Mouse (Mus musculus) neural tube, postnatal 0 days (tissue): Measurements from ENCODE around the gene Ncf4. TPM values are rescaled to one million over a fixed set of nuclear protein-coding genes. Genes with fewer than 3 reads are reported as not detected.

Experiments used
- microRNA-seq: library from miRNA; unstranded; fragments of <30 nt; microRNA quantifications from one replicate; pipeline ENCODE4, GENCODE M21; 2016
- polyA plus RNA-seq: library from polyadenylated mRNA; unstranded; fragments of >200 nt; fragmentation: Nextera tagmentation; extraction: Ambion mirVana; gene quantifications from 2 replicates; pipeline ENCODE4 v1.2.1, GENCODE M21; 2015

The Ncf4 gene
- polyA plus RNA-seq, result 1.8 and 2.5 TPM in 2 replicates

DNA sequence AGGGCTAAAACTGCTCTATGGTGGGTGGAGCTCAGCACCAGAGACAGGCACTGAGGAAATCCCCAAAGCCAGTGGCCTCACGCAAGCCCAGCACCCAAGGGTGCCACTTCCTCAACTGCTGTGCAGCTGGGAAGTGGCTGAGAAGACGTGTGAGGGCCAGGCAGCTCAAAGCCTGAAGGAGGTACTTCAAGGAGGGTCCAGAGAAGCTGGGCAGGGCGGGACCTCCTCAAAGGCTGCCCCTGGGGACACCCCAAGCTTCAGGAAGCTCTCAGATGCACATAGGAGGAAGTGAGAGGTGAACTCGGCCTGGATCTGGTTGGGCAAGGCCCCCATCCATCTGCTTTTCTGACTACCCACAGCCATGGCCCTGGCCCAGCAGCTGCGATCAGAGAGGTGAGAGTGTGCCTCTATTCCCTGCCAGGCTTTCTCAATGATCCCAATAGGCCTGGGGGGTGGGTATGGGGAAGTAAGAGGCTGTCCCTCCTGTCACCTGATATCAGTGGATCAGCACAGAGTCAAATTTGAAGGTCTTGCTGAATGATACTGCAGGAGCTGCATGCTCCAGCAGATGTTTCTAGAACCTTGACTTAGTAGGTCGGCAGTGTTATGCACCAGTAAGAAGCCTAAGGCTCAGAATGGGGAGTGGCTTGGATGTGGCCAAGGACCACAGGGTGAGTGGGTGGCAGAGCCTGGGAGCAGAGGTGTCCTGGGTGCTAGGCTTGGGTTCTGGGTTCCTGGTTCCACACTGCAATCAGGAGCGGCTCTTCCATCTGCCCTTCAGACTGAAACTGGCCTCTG is at the start of gene Ncf4:
Gene Ncf4 (plus strand): TSS at position 107 of the 798 bp plus-strand sequence.

DNA sequence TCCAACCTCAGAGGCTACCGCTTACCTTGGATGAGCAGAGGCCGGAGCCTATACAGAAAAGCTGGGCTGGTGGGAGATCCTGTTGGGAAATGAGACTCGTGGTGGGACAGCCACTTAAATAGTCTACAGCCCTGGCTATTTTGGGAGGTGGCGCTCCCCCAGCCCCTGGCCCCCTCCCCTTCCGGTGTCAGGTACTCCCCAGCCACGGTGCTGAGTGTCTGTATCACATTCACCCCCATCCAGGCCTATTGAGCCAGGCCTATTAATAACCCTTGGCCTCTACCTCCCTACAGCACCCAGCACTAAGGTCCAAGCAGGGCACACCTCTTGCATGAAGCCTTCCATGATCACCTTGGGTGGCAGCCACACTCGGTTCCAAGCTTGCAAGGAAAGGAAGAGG is 38.3 kb upstream of the Ncf4 start, which contains the start of gene Pvalb:
Gene Pvalb (minus strand): TSS at position 89 of the 400 bp plus-strand sequence.

DNA sequence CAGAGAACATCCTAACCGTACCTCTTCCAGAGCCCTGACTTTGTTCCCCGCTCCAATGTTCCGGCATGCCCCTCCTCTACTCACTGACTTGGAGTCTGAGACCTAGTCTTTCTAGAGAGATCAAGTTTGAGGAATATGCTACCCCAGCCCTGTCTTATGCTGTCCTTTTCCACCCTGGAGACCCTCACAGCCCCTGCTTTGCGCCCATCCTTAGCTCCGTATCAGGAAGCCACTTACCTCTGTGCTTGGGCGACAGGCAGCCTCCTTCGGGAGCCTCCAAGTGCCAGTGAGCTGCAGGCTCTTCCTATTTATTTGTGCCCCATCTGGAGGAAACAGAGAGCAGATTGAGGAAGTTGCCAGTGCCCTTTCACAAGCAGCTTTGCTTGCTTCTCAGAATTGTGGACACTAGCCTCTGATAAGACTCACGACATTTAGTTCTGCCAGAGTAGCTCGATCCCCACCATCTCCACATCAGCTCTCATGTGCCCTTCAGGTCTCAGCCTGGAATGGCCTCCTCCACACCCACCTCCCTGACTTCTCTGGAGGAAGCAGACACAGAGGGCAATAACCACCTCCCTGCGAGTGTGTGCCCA is 60.8 kb downstream of the Ncf4 start, which contains the start of gene Csf2rb2:
Gene Csf2rb2 (minus strand): TSS at position 381 of the 593 bp plus-strand sequence.

Small RNA genes within 50 kb of the gene (microRNA-seq; reads per million reads assigned to microRNA genes)
- not detected for gene Mir7676-1

Other genes starting within 250 kb of the Ncf4 start
- gene Cacng2, start 124.8 kb upstream of the Ncf4 start, polyA plus RNA-seq, result 23.5 and 24.0 TPM in 2 replicates
- 111 and 113 TPM in 2 replicates for gene Ift27, start 70.7 kb upstream of the Ncf4 start, polyA plus RNA-seq
- gene Pvalb, start 38.4 kb upstream of the Ncf4 start, polyA plus RNA-seq, result 3.6 and 8.3 TPM in 2 replicates
- 0.13 and 0.24 TPM in 2 replicates for gene Csf2rb2, start 60.9 kb downstream of the Ncf4 start, polyA plus RNA-seq
- gene Csf2rb, start 81.0 kb downstream of the Ncf4 start, polyA plus RNA-seq, result 0.58 and 0.85 TPM in 2 replicates
- 0.28 TPM in 1 of 2 replicates, not detected in the other for gene Tex33, start 151.1 kb downstream of the Ncf4 start, polyA plus RNA-seq
- gene Tst, start 161.1 kb downstream of the Ncf4 start, polyA plus RNA-seq, result 57.6 and 60.3 TPM in 2 replicates
- 3.2 and 3.9 TPM in 2 replicates for gene Mpst, start 161.6 kb downstream of the Ncf4 start, polyA plus RNA-seq
- gene Kctd17, start 183.8 kb downstream of the Ncf4 start, polyA plus RNA-seq, result 141 and 183 TPM in 2 replicates
- gene Tmprss6, start 223.8 kb downstream of the Ncf4 start, polyA plus RNA-seq, result 0.36 and 0.95 TPM in 2 replicates